Mouse (Mus musculus): Measurements from ENCODE around the gene Rdh12. TPM values are rescaled to one million over a fixed set of nuclear protein-coding genes. Genes with fewer than 3 reads are reported as not detected.
A peak's percentile ranks its signal among the peaks of the same experiment; 100 is the strongest.
"Not testable (repeated sequence)": the region's sequence is repeated elsewhere in the genome, so short reads cannot be mapped to it uniquely, and the experiment has no call there.

The Rdh12 gene
- total RNA-seq (2021), result under 1 TPM; 0.21 to 0.54 TPM
- long read RNA-seq, experiment 1, partial matches to known transcripts, result 1 of 3 reads
- long read RNA-seq, experiment 1, other reads (novel, unspliced or antisense), result 2 of 3 reads
- long read RNA-seq, experiment 2, partial matches to known transcripts, result 0 of 1 reads
- long read RNA-seq, experiment 2, other reads (novel, unspliced or antisense), result 1 of 1 reads

DNA sequence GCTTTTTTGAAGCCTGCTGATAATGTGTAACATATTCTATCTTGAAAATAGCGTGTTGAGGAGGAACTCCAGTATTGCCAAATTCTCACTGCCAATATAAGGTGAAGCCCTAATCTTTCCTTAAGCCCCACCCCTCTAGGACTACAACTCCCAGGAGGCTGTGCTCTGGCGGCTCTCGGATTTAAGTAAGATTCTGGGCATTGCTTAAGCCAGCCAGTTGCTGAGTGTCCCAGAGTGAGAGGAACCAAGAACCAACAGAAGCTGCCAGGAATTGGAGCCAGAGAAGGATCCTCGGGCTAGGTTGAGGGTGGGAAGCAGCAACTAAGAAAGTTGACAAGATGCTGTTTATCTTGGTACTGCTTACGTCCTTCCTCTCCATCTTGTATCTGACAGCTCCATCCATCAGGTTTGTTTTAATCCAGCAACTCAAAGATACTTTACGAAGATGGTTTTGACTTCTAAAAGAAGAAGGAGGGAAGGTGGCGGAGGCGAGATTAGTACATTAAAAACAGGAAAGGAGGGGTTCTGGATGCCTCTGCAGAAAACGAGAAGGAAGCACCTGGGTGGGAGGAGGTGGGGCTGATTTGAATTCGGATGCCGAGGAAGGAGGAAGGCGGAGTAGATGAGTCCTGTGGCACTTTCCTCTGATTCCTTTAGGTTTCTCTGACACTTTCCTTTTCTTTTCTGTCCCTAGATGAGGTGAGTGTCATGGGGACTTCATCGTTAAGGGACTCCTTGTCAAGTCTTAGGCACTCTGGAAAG lies at the start of gene Rdh12:
TSS of gene Rdh12 (plus strand) at position 212 of the 762 bp plus-strand sequence.
- DNase-seq (ENCODE audit: low spot score in 2 of 2), result no peak

- no peak for DNase-seq (ENCODE audit: low spot score in 2 of 2)
These were observed 45.8 kb upstream of the Rdh12 start for GRCm38 (mm10) chr12:79162876-79163275.

GRCm38 (mm10) chr12:79169173-79169572 lies 39.5 kb upstream of the Rdh12 start:
- no peak for DNase-seq (ENCODE audit: low spot score in 2 of 2)

GRCm38 (mm10) chr12:79170421-79170820 lies 38.3 kb upstream of the Rdh12 start:
- DNase-seq (ENCODE audit: low spot score in 2 of 2), result no peak

GRCm38 (mm10) chr12:79171269-79171995 lies 37.3 kb upstream of the Rdh12 start:
- no peak for DNase-seq (ENCODE audit: low spot score in 2 of 2)

GRCm38 (mm10) chr12:79172019-79172941 lies 36.4 kb upstream of the Rdh12 start, which contains the start of gene Vti1b:
Vti1b (minus strand) TSS chr12:79172667.
- peak; percentile 70 to 89 for DNase-seq (ENCODE audit: low spot score in 2 of 2)

GRCm38 (mm10) chr12:79173721-79174120 lies 35.0 kb upstream of the Rdh12 start:
- no peak for DNase-seq (ENCODE audit: low spot score in 2 of 2)

DNA sequence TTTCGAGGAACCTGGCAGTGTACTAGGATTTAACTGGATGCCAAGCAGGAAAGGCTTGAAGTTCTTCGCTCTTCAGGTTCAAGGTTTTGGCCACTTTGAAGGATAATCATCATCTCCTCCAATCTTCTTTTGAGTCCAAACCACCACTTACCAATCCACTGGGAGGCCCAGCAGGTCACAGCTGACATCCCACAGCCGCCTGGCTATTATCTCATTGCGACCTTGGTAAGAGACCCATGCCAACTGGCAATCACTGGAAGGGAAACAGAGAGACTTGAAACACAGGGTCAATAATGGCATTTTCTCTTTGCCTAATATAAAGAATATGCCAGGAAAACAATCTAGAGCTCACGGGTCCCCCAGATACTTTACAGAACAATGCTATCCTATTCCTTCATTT lies 32.7 kb upstream of the Rdh12 start:
- DNase-seq (ENCODE audit: low spot score in 2 of 2), result no peak

DNA sequence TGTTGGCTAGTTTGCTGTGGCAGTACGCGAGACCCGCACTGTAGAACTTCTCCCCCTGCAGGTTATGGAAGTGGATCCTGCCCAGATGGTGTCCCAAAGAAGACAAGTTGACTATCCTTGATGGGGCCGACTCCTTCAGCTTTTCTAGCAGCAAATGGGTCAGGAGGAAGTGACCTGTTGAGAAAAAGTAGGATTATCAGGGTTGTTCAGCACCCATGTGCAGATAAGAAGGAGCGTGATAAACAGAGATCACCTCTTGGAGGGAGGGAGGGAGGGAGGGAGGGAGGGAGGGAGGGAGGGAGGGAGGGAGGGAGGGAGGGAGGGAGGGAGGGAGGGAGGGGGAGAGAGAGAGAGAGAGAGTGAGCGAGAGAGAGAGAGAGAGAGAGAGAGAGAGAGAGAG lies 23.6 kb upstream of the Rdh12 start:
- not testable (repeated sequence) for DNase-seq (ENCODE audit: low spot score in 2 of 2)

DNA sequence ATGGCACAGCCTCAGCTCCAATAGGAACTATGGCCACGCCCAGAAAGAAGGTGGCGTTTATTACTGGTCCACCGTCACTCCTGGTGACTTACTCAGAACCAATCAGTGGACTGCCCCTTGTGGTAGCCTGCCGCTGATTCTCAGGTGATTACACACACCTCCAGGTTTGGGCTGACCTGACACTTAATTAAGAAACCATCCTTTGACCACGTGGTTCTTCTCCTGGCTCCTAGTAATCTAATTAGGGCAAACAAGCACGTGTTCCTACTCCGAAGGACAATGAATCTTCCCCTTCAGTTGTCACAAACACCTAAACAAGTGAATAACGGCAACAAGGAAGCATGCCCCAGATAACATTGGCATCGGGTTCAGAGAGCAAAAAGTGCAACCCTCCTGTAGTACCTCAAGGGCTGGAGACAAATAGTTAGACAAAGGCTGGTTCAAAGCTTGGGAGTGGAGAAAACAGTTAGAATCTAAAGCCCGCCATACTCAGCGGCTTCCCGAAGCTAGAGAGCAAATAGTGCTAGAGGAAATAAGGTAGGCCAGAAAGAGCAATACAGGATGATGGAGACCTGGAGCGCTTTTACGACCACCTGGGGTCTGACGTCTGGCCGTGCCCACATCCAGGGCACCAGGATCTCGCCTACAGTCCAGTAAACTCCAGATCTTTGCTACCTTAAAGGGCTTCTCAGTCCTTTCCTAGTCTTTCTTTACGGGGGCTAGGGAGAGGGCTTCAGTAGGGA lies 17.6 kb upstream of the Rdh12 start:
- peak in 1 of 2 experiments; percentile 38 for DNase-seq (ENCODE audit: low spot score in 2 of 2)

DNA sequence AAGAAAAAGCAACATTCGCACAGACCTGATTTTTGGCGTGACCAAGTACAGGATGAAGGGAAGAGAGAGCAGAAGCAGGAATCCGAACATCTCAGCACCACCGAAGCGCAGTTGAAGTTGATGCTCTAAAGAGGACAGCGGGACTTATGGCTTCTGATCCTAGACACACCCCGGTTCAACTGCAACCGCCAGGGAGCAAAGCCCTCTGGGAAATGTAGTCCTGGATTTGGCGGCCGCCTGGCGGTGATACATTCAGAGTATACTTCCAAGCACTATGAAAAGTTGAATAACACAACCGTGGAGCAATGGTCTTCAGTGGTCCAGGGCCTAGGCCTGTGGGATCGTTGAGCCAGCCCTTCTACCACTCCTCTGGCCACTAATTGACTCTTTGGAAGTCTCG lies 17.0 kb upstream of the Rdh12 start:
- DNase-seq (ENCODE audit: low spot score in 2 of 2), result peak; percentile 36 to 80

- no peak for DNase-seq (ENCODE audit: low spot score in 2 of 2)
These were observed 16.5 kb upstream of the Rdh12 start, which contains the start of gene Rdh11 for GRCm38 (mm10) chr12:79192193-79192592. Rdh11 (minus strand) TSS chr12:79192293.

GRCm38 (mm10) chr12:79193441-79193840 lies 15.3 kb upstream of the Rdh12 start:
- peak; percentile 33 to 74 for DNase-seq (ENCODE audit: low spot score in 2 of 2)

DNA sequence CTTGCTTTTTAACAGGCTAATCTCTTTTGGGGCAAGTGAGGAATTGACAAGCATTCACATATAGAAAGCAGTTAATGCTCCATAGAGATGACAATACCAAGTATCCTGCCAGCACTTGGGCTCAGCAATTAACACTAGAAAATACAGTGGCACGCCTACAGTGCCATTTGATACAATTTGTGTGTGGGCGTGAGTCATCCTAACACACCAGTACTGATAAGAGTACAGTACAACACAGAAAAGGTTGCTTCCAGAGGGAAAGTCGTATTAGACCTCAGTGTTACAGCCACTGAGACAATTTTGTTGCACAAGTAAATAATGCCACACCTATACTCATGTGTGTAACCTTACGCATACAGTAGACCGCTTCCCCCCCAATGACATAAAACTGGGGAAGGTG lies 11.6 kb upstream of the Rdh12 start:
- no peak for DNase-seq (ENCODE audit: low spot score in 2 of 2)

GRCm38 (mm10) chr12:79201882-79202281 lies 6.8 kb upstream of the Rdh12 start:
- no peak for DNase-seq (ENCODE audit: low spot score in 2 of 2)

DNA sequence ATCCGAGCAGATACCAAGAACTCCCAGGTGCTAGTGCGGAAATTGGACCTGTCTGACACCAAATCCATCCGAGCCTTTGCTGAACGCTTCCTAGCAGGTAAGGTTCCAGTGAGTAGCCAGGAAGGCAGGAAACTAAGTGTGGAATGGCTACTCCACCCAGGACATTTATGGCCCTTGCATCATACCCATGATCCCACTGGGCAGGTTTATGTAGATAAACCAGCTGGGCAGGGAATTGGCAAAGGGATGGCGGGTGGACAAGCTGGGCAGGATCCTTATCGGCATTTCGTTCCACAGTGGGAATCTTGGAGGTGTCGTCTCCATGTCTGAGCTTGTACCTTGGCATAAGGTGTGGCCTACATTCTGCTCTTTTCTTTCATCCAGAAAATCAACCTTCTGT lies 2.7 kb downstream of the Rdh12 start:
- no peak for DNase-seq (ENCODE audit: low spot score in 2 of 2)

- DNase-seq (ENCODE audit: low spot score in 2 of 2), result no peak
These were observed 8.8 kb downstream of the Rdh12 start for GRCm38 (mm10) chr12:79217511-79217910.

GRCm38 (mm10) chr12:79235485-79236080 lies 26.9 kb downstream of the Rdh12 start:
- DNase-seq (ENCODE audit: low spot score in 2 of 2), result no peak

DNA sequence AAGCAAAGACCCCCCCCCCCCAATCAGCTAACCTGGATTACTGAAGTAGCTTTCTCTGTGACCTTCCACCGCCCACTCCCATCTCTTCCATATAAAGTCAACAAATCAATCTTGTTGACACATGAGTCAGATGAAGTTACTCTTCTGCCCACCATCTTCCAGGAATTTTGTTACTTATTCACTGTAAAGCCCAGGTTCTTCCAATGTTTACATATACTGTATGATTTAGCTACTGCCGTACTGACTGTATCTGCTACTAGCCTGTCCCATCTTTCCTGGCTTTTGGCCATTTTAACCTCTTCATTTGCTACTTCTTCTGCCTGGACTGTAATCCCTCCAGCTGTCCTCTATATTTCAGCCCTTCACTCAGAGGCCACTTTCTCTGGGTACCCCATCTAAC lies 33.3 kb downstream of the Rdh12 start:
- no peak for DNase-seq (ENCODE audit: low spot score in 2 of 2)

DNA sequence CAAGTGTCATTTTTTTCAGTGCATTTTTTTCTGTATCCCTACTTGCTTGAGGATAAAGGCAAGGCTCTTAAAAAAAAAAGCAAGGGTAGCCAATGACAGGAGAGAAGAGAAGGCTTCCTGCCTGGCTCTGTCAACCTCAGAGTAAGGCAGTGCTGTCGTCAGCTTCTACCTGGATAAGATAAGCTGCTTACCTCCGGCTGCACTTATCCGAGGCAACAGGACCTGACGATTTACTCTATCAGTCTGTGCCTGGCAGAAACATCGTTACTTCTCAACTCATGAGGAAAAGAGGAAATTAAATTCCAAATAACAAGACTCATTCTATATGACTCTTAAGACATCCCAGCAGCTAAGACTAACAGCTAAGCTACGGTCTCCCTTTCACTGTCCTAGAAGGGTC lies 34.2 kb downstream of the Rdh12 start:
- DNase-seq (ENCODE audit: low spot score in 2 of 2), result no peak

Data from gastrocnemius, postnatal 4 days (tissue).